Mouse (Mus musculus) midbrain, embryonic 13.5 days (tissue): ENCODE results near the gene Gdf15. TPM values are rescaled to one million over a fixed set of nuclear protein-coding genes. Genes with fewer than 3 reads are reported as not detected.

Source experiments
- ATAC-seq: fragments of 200-750 bp; cut with Nextera tagmentation; 2 replicates; pipeline ENCODE4 v1.8.0; 2017; ENCODE audit warnings: mild to moderate bottlenecking, moderate TSS enrichment, moderate library complexity
- H3K27ac ChIP-seq: fragments of 300-500 bp; sonication (generic); 2 replicates; pipeline ENCODE4 v1.5.1; 2015; ENCODE audit warnings: inconsistent platforms, mild to moderate bottlenecking, moderate library complexity
- H3K27me3 ChIP-seq: fragments of 300-500 bp; sonication (generic); 2 replicates; pipeline ENCODE4 v1.6.1; 2015; ENCODE audit warnings: mild to moderate bottlenecking, inconsistent platforms
- H3K36me3 ChIP-seq: fragments of 300-500 bp; sonication (generic); 2 replicates; pipeline ENCODE4 v1.6.1; 2015; ENCODE audit warnings: mild to moderate bottlenecking, inconsistent platforms
- H3K4me1 ChIP-seq: fragments of 300-500 bp; sonication (generic); replicated peaks from 2 replicates; pipeline ENCODE4 v1.6.1; 2015; ENCODE audit warnings: inconsistent platforms
- H3K4me2 ChIP-seq: fragments of 300-500 bp; sonication (generic); replicated peaks from 2 replicates; pipeline ENCODE4 v1.6.1; 2015; ENCODE audit warnings: moderate library complexity, mild to moderate bottlenecking, inconsistent platforms
- H3K4me3 ChIP-seq: fragments of 300-500 bp; sonication (generic); replicated peaks from 2 replicates; pipeline ENCODE4 v1.5.1; 2015; ENCODE audit warnings: mild to moderate bottlenecking, inconsistent platforms
- H3K9ac ChIP-seq: fragments of 300-500 bp; sonication (generic); replicated peaks from 2 replicates; pipeline ENCODE4 v1.6.1; 2015; ENCODE audit warnings: mild to moderate bottlenecking, inconsistent platforms
- H3K9me3 ChIP-seq: fragments of 300-500 bp; sonication (generic); 2 replicates; pipeline ENCODE4 v1.6.1; 2016; ENCODE audit warnings: mild to moderate bottlenecking, inconsistent platforms
- WGBS: fragments of 180-500 bp; shearing (Covaris S2); methylation state at CpG from one replicate; pipeline ENCODE4 v1.1.7; 2015; 5-methylcytosine and 5-hydroxymethylcytosine counted together
- polyA plus RNA-seq: library from polyadenylated mRNA; unstranded; fragments of >200 nt; fragmentation: Nextera tagmentation; extraction: Ambion mirVana; gene quantifications from 2 replicates; pipeline ENCODE4 v1.2.1, GENCODE M21; 2015

Gene Gdf15
- polyA plus RNA-seq, 1 experiment from 2014 or later, result 0.30 TPM

DNA sequence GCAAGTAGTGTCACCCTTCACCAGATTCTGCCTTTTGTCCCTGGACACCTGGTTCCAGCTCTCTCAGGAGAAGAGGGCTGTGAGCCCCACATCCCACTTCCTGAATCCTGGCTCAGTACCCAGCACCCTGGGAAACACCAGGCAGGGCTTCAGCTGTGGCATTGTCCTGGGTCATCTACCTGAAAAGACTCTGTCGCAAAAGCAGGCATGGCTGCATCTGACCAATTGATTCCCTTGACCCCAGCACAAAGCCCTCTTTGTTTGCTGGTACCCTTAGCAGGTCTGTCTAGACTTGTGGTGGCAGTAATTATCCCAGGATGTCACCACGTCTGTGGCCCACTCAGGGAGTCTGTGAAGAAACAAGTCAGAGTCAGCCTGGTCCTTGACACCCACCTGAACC lies 23.2 kb upstream of the Gdf15 start:
- 20% methylated on average over 2 of the region's 2 CpGs for WGBS
- peaks cover 64% of the 10 kb centered on the region for H3K4me1 ChIP-seq
- H3K27me3 ChIP-seq, result no peaks in the 10 kb centered on the region
- peaks cover 35% of the 10 kb centered on the region for H3K36me3 ChIP-seq
- H3K9ac ChIP-seq, result 0 out of 2 replicates have a peak overlapping the region, but pooled peaks have one; percentile 10
- H3K4me2 ChIP-seq, result 0 out of 2 replicates have a peak overlapping the region, but pooled peaks have one; percentile 27
- no peaks in the 10 kb centered on the region for H3K9me3 ChIP-seq
- peak overlapping the region; percentile 94 for H3K27ac ChIP-seq
- no peak for ATAC-seq
- H3K4me3 ChIP-seq, result no peak overlapping the region

DNA sequence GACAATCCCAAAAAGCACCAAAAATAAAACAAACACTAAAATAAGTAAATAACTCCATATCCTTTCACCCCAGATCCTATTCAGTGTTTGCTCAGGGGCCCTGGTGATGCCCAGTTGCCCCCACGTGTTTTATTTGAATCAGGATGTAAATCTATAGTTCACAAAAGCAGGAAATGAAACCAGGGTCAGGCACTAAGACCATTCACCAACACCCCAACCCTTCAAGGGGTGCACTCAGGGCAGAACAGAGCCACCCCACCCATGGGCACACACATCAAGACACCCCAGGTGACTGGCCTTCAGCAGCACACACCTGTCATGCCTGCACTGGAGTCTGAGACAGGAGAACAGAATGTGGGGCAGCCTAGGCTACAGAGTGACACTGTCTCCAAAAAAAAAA lies 21.9 kb upstream of the Gdf15 start:
- no peak for ATAC-seq
- Histone ChIP-seq H3K4me1 (peaks cover 68% of the 10 kb centered on the region), H3K36me3 (peaks cover 48% of the 10 kb centered on the region), H3K27ac (peak overlapping the region; percentile 94; the same call in 1 of the 2 replicates), H3K9me3 (no peaks in the 10 kb centered on the region), H3K4me2 (no peak overlapping the region), H3K4me3 (no peak overlapping the region), H3K27me3 (no peaks in the 10 kb centered on the region), H3K9ac (no peak overlapping the region)
- 74% methylated on average over 1 of the region's 1 CpGs for WGBS

DNA sequence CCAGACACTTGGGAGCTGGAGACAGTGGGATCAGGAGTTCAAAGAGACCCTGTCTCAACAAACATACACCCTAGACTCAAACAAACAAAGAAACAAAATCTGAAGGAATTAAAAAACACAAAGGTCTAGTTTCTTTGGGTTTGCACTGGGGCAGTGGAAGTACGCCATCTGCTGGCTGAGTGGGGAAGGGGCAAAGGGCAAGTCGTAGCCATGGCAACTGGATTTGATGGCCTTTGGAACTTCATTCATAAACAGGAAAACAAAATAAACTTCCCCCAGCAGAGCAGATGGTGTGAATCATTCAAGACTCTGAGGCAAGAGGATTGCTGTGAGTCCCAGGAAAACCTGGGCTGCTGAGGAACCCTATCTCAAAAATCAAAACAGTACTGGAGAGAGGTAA lies 21.0 kb upstream of the Gdf15 start:
- H3K27ac ChIP-seq, result no peak overlapping the region
- ATAC-seq, result no peak
- WGBS, result 60% methylated on average over 2 of the region's 2 CpGs
- peaks cover 49% of the 10 kb centered on the region for H3K36me3 ChIP-seq
- H3K4me2 ChIP-seq, result no peak overlapping the region
- H3K4me3 ChIP-seq, result no peak overlapping the region
- peaks cover 65% of the 10 kb centered on the region for H3K4me1 ChIP-seq
- no peaks in the 10 kb centered on the region for H3K9me3 ChIP-seq
- H3K9ac ChIP-seq, result no peak overlapping the region
- no peaks in the 10 kb centered on the region for H3K27me3 ChIP-seq

DNA sequence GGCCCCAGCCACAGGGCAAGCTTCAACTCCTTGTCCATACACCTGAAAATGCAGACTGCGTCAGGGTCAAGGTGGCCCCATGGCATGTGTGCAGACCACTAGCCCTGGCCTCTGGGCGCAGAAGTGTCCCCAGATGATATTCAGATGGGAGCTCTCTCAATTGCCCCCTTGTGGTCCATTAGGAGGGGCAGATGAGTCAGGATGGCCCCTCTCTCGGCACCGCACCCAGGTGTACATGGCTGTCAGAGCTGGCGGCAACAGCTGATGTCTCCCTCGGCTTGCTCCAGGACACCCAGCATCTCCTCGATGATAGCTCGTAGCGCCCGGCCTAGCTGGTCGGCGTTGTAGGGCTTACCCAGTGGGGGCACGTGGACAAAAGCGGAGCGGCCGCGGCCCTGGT lies 18.1 kb upstream of the Gdf15 start:
- Histone ChIP-seq H3K36me3 (peaks cover 44% of the 10 kb centered on the region), H3K27ac (peak overlapping the region; percentile 75), H3K9me3 (no peaks in the 10 kb centered on the region), H3K4me3 (no peak overlapping the region), H3K9ac (no peak overlapping the region), H3K4me1 (peaks cover 55% of the 10 kb centered on the region), H3K4me2 (no peak overlapping the region), H3K27me3 (no peaks in the 10 kb centered on the region)
- ATAC-seq, result no peak
- WGBS, result 95% methylated on average over 17 of the region's 17 CpGs

DNA sequence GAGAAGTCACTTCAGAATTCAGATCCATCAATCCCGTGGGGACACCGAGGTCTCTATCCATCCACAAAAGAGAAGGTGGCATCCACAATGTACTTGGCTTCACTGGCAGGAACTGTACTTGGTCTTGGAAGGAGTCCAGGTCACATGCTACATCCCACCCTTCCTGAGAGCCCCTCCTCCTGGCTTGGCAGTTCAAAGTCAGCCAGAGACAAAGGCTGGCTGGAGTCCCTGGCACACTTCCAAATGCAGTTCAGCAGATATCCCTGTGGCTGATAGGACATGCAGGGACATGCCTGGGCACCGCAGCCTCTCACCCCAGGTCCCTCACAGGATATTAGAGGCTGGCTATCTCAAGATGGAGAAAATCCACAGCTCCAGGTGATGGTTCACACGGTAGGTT lies 17.1 kb upstream of the Gdf15 start:
- WGBS, result 64% methylated on average over 4 of the region's 4 CpGs

DNA sequence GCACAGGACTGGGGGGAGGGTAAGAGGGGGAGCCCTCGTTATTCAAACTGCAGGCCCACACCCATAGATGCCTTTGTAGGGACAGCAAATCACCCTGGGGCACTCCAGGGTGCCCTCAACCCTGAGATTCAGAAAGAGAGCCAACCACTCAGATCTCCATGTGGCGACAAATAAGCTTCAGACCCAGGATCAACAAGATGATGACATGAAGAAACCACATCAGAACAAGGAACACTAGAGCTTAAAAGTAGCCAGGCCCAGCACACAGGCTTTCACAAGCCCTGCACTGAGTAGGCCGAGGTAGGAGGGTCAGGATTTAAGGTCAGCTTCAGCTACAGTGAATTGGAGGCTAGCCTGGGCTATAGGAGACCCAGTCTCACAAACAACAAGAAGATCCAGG lies 16.7 kb upstream of the Gdf15 start:
- ATAC-seq, result peak; percentile 22
- peaks cover 42% of the 10 kb centered on the region for H3K4me1 ChIP-seq
- H3K27me3 ChIP-seq, result no peaks in the 10 kb centered on the region
- no peaks in the 10 kb centered on the region for H3K9me3 ChIP-seq
- H3K36me3 ChIP-seq, result peaks cover 34% of the 10 kb centered on the region
- H3K4me3 ChIP-seq, result no peak overlapping the region
- no peak overlapping the region for H3K4me2 ChIP-seq
- WGBS, result 72% methylated on average over 3 of the region's 3 CpGs
- no peak overlapping the region for H3K9ac ChIP-seq
- peak overlapping the region; percentile 61 for H3K27ac ChIP-seq

More for the DNA sequence above, 17.1 kb upstream of the Gdf15 start:
- ATAC-seq, result peak; percentile 60
- Histone ChIP-seq H3K4me2 (no peak overlapping the region), H3K27ac (peak overlapping the region; percentile 75), H3K9me3 (no peaks in the 10 kb centered on the region), H3K36me3 (peaks cover 37% of the 10 kb centered on the region), H3K27me3 (no peaks in the 10 kb centered on the region), H3K9ac (no peak overlapping the region), H3K4me1 (peaks cover 45% of the 10 kb centered on the region), H3K4me3 (no peak overlapping the region)

DNA sequence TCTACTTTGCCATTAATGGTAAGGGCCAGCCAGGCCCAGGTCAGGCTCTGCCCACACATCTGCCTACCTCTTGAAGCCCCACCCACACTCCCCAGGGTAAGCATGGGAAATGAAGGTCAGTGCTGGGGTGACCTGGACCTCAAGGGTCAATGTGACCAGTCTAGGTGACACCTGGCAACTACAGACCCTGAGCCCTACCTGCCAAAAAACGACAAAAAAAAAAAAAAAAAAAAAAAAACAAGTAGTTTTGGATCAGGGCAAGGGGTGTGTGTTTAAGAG lies 15.8 kb upstream of the Gdf15 start:
- Histone ChIP-seq H3K36me3 (peaks cover 34% of the 10 kb centered on the region), H3K27me3 (no peaks in the 10 kb centered on the region), H3K4me3 (no peak overlapping the region), H3K4me1 (peaks cover 37% of the 10 kb centered on the region), H3K9me3 (no peaks in the 10 kb centered on the region), H3K4me2 (no peak overlapping the region), H3K9ac (no peak overlapping the region), H3K27ac (peak overlapping the region; percentile 30; the same call in 1 of the 2 replicates)
- no peak for ATAC-seq
- 22% methylated on average over 1 of the region's 1 CpGs for WGBS

DNA sequence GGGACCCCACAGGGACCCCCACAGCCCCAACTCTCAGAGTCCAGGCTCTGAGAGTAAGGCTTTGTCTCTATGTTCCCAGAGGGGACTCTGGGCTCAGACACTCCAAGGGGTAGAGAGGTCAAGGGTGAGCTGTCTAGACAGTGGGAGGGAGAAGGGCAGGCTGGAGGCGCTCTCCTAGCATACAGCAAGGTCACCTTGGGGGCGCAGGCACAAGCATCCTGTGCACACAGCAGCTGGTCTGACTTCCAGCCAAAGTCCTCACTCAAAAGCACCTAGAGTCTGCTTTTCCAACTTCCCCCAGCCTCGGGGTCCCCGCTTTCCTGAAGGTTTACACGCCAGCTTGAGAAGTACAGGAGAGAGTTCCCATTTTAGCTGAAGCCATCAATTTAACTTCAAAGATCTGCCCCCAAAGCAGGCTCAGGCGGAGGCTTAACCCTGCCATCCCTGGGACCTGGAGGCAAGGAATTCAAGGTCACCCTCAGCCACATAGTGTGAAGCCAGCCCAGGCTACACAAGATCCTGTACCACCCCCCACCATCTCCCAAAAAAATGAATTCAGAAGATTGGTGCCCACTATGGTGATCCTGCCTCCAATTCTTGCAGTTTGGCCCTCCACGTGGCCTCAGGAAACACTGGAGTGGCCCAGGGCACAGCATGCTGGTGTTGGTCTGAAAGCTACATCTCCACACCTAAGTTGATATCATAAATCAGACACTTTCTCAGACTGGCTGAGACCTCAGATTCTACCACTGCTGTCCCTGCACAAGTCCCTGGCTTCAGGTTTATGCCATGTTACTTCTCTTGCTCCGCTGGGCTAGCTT lies 15.3 kb upstream of the Gdf15 start:
- Histone ChIP-seq H3K9ac (peak overlapping the region; percentile 40; the same call in 1 of the 2 replicates), H3K36me3 (peaks cover 34% of the 10 kb centered on the region), H3K27me3 (no peaks in the 10 kb centered on the region), H3K4me3 (no peak overlapping the region), H3K9me3 (no peaks in the 10 kb centered on the region), H3K27ac (peak overlapping the region; percentile 30; the same call in 1 of the 2 replicates), H3K4me1 (peaks cover 37% of the 10 kb centered on the region), H3K4me2 (no peak overlapping the region)
- WGBS, result 57% methylated on average over 8 of the region's 8 CpGs
- peak; percentile 18; the same call in 1 of the 2 replicates for ATAC-seq

DNA sequence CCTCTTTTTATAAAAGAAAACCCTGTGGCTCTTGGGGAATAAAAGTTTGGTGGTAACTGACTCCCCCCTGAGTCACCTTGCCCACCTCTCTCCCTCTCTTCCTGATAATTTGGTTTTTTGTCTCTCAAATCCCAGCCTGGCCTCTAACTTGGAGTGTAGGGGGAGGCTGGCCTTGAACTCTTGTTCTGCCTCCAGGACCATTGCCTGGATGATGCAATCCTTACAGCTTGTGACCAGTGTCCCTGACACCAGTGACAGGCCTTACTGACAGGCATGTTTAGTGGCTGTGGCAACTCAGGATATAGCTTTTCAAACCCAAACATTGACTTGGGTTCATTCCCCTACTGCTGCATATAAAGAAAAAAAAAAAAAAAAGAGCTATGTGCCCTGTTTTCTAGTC lies 14.5 kb upstream of the Gdf15 start:
- Histone ChIP-seq H3K27me3 (no peaks in the 10 kb centered on the region), H3K9me3 (no peaks in the 10 kb centered on the region), H3K4me1 (peaks cover 37% of the 10 kb centered on the region), H3K36me3 (peaks cover 26% of the 10 kb centered on the region), H3K27ac (no peak overlapping the region), H3K4me2 (no peak overlapping the region), H3K9ac (no peak overlapping the region), H3K4me3 (no peak overlapping the region)
- no peak for ATAC-seq

DNA sequence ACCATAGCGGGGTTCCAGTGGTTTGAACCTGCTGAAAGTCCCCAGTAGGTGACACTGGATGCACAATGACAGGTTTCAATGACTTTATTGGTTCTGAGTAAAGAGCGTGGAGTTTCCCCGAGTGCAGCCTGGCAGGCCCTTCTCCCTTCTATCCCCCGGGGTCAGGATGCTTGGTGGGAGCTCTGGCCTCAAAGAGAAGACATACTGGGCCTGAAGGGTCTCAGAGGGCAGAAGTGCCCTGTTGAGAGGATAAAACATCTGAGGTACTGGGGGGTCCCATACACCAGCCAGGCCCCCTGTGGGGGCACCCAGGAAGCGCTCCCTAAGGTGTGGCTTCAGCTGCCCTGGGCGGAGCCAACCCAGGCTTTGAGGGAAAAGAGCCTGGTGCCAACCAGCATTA lies 14.1 kb upstream of the Gdf15 start:
- Histone ChIP-seq H3K4me3 (no peak overlapping the region), H3K36me3 (peaks cover 22% of the 10 kb centered on the region), H3K9ac (no peak overlapping the region), H3K4me2 (no peak overlapping the region), H3K27ac (no peak overlapping the region), H3K27me3 (no peaks in the 10 kb centered on the region), H3K4me1 (peaks cover 37% of the 10 kb centered on the region), H3K9me3 (no peaks in the 10 kb centered on the region)
- 76% methylated on average over 6 of the region's 6 CpGs for WGBS
- ATAC-seq, result no peak

DNA sequence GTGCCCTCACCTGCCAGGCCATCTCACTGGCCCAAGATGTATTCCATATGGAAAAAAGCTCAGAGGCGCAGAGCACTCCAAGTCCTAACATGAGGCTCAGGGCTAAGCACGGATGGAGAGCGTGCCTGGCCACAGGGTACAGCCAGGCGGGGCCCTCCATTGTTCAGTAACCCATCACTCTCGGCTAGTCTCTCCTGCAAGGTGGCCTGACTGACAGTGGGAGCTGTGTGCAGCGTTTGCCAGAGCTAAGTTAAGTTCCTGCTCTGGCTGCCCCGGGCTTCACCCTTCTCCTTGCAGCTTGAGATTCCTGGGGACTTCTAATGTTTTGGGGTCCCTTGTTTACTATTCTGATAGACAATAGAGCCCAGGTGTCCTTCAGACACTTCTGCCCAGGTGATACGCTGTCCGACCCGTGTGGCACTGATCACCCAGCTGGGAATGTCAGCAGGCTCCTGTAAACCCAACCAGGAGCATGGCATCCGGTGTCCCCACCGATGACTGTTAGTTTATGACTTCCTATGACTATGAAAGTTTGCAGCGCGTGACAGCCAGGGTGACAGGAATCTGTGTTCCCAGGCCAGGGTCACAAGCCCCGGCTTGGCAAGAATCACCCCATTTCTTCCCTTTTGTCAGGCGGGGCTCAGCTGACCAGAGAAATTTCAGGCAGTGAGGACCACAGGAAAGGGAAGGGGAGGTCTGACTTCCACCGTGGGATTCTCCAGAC lies 13.4 kb upstream of the Gdf15 start:
- H3K27ac ChIP-seq, result no peak overlapping the region
- ATAC-seq, result no peak
- H3K4me1 ChIP-seq, result peaks cover 37% of the 10 kb centered on the region
- H3K36me3 ChIP-seq, result peaks cover 15% of the 10 kb centered on the region
- no peaks in the 10 kb centered on the region for H3K27me3 ChIP-seq
- 60% methylated on average over 17 of the region's 17 CpGs for WGBS
- no peak overlapping the region for H3K4me3 ChIP-seq
- no peak overlapping the region for H3K9ac ChIP-seq
- no peak overlapping the region for H3K4me2 ChIP-seq
- H3K9me3 ChIP-seq, result no peaks in the 10 kb centered on the region

DNA sequence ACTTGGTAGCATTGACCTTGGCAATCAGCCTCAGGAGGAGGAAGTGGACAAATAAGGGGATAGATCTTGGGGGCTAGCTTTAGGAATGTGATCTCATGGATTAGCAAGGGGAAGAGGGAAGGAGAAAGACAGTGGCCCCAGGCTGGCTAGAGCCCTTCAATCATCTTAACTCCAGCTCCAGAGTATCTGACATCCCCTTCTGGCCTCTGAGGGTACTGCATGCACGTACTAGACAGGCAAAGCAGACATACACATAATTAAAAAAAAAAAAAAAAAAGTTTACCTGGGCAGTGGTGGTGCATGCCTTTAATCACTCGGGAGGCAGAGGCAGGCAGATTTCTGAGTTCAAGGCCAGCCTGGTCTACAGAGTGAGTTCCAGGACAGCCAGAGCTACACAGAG lies 11.8 kb upstream of the Gdf15 start:
- Histone ChIP-seq H3K36me3 (peaks cover under 1% of the 10 kb centered on the region; the same call in 1 of the 2 replicates), H3K4me2 (no peak overlapping the region), H3K27ac (no peak overlapping the region), H3K4me1 (peaks cover 22% of the 10 kb centered on the region), H3K9ac (no peak overlapping the region), H3K9me3 (no peaks in the 10 kb centered on the region), H3K4me3 (no peak overlapping the region), H3K27me3 (no peaks in the 10 kb centered on the region)
- ATAC-seq, result no peak
- 91% methylated on average over 2 of the region's 2 CpGs for WGBS
